Mouse (Mus musculus): ENCODE measurements around the gene Gripap1. TPM values are rescaled to one million over a fixed set of nuclear protein-coding genes. Genes with fewer than 3 reads are reported as not detected.
A peak's percentile ranks its signal among the peaks of the same experiment; 100 is the strongest.
"Not testable (repeated sequence)": the region's sequence is repeated elsewhere in the genome, so short reads cannot be mapped to it uniquely, and the experiment has no call there.

Gripap1 gene
- polyA plus RNA-seq, 1 experiment from 2014 or later, result 47.5 TPM

- Histone ChIP-seq H3K4me2 (replicated peaks; ENCODE audit: low read depth, low read length) (no peak overlapping the region), H3K4me3 (ENCODE audit: low read length) (no peak overlapping the region), H3K9ac (replicated peaks; ENCODE audit: low read length) (no peak overlapping the region), H3K27ac (ENCODE audit: low read length) (no peak overlapping the region), H3K36me3 (ENCODE audit: insufficient read depth, low read length) (0 out of 2 replicates have a peak, but pooled peaks cover 7% of the 10 kb centered on the region), H3K9me3 (ENCODE audit: low read length) (no peaks in the 10 kb centered on the region), H3K27me3 (ENCODE audit: insufficient read depth, low read length) (no peaks in the 10 kb centered on the region), H3K4me1 (ENCODE audit: insufficient read depth, low read length) (no peaks in the 10 kb centered on the region)
- WGBS, result 77% methylated on average over 7 of the region's 7 CpGs
- ATAC-seq (ENCODE audit: low FRiP score, low TSS enrichment), result no peak
These were observed 10.9 kb upstream of the Gripap1 start for GRCm38 (mm10) chrX:7778450-7779244.

DNA sequence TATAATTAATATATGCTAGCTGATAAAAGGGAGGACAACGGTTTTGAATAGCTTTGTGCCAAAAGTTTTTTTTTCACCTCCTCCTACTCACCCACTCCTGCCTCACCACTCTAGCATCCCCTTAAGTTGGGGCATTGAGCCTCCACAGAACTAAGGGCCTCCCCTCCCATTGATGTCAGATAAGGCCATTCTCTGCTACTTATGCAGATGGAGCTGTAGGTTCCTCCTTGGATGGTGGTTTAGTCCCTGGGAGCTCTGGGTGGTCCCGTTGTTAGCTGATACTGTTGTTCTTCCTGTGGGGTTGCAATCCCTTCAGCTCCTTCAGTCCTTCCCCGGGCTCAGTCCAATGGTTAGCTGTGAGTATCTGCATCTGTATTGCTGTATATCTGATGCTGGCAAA lies 10.3 kb upstream of the Gripap1 start:
- H3K4me1 ChIP-seq (ENCODE audit: insufficient read depth, low read length), result no peaks in the 10 kb centered on the region
- no peak for ATAC-seq (ENCODE audit: low FRiP score, low TSS enrichment)
- H3K4me2 ChIP-seq (replicated peaks; ENCODE audit: low read depth, low read length), result no peak overlapping the region
- no peak overlapping the region for H3K9ac ChIP-seq (replicated peaks; ENCODE audit: low read length)
- no peaks in the 10 kb centered on the region for H3K9me3 ChIP-seq (ENCODE audit: low read length)
- WGBS, result 20% methylated on average over 3 of the region's 3 CpGs
- H3K27me3 ChIP-seq (ENCODE audit: insufficient read depth, low read length), result no peaks in the 10 kb centered on the region
- H3K27ac ChIP-seq (ENCODE audit: low read length), result no peak overlapping the region
- H3K4me3 ChIP-seq (ENCODE audit: low read length), result no peak overlapping the region
- 0 out of 2 replicates have a peak, but pooled peaks cover under 1% of the 10 kb centered on the region for H3K36me3 ChIP-seq (ENCODE audit: insufficient read depth, low read length)

DNA sequence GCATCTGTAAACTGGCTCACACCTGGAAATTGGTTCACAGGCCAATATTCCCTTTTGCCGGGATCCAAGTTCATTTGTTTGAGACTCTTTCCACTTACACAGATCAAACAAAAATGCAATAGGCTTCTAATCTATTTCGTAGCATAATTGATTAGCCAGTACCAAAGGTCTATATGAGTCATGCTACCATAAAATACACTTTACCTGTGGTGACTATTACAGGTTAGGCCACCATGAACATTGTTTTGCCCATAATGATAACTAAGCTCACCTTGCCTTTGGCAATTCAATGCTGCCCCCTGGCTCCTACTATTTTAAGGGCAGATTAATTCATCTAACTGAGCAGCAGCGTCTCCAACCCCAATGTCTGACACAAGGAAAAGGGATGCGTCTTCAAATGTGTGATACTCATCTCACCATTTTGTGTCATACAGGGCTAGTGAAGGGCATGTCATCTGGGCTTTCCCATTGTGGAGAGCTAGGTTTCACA lies 6.9 kb upstream of the Gripap1 start:
- Histone ChIP-seq H3K9me3 (ENCODE audit: low read length) (no peaks in the 10 kb centered on the region), H3K9ac (replicated peaks; ENCODE audit: low read length) (no peak overlapping the region), H3K4me1 (ENCODE audit: insufficient read depth, low read length) (no peaks in the 10 kb centered on the region), H3K27ac (ENCODE audit: low read length) (no peak overlapping the region), H3K27me3 (ENCODE audit: insufficient read depth, low read length) (no peaks in the 10 kb centered on the region), H3K36me3 (ENCODE audit: insufficient read depth, low read length) (no peaks in the 10 kb centered on the region), H3K4me3 (ENCODE audit: low read length) (no peak overlapping the region), H3K4me2 (replicated peaks; ENCODE audit: low read depth, low read length) (no peak overlapping the region)
- no peak for ATAC-seq (ENCODE audit: low FRiP score, low TSS enrichment)
- WGBS, result 72% methylated on average over 4 of the region's 4 CpGs

- WGBS, result 32% methylated on average over 5 of the region's 5 CpGs
- Histone ChIP-seq H3K9ac (replicated peaks; ENCODE audit: low read length) (peak overlapping the region; percentile 69), H3K27ac (ENCODE audit: low read length) (no peak overlapping the region), H3K4me3 (ENCODE audit: low read length) (peak overlapping the region; percentile 59), H3K9me3 (ENCODE audit: low read length) (no peaks in the 10 kb centered on the region), H3K27me3 (ENCODE audit: insufficient read depth, low read length) (no peaks in the 10 kb centered on the region), H3K4me1 (ENCODE audit: insufficient read depth, low read length) (no peaks in the 10 kb centered on the region), H3K4me2 (replicated peaks; ENCODE audit: low read depth, low read length) (peak overlapping the region; percentile 67), H3K36me3 (ENCODE audit: insufficient read depth, low read length) (no peaks in the 10 kb centered on the region)
- peak; percentile 31; the same call in 1 of the 2 replicates for ATAC-seq (ENCODE audit: low FRiP score, low TSS enrichment)
These were observed 744 bp downstream of the Gripap1 start for GRCm38 (mm10) chrX:7790309-7790708.

DNA sequence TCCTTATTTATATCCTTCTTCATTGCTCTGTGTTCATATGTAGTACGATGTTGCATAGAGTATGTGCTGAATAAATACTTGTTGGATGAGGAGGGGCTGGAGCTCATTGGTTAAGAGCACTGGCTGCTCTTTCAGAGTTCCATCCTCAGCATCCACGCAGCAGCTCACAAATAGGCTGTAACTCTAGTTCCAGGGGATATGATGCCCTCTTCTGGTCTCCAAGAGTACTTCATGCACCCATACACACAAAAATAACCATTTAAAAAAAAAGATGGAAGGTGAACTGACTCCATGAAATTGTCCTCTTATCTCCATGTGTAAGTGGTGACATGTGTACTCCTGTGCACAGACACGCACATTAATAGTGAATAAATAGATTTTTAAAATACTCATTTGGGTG lies 3.8 kb downstream of the Gripap1 start:
- Histone ChIP-seq H3K4me1 (ENCODE audit: insufficient read depth, low read length) (no peaks in the 10 kb centered on the region), H3K27ac (ENCODE audit: low read length) (no peak overlapping the region), H3K9me3 (ENCODE audit: low read length) (no peaks in the 10 kb centered on the region), H3K4me2 (replicated peaks; ENCODE audit: low read depth, low read length) (no peak overlapping the region), H3K36me3 (ENCODE audit: insufficient read depth, low read length) (0 out of 2 replicates have a peak, but pooled peaks cover 5% of the 10 kb centered on the region), H3K9ac (replicated peaks; ENCODE audit: low read length) (no peak overlapping the region), H3K4me3 (ENCODE audit: low read length) (no peak overlapping the region), H3K27me3 (ENCODE audit: insufficient read depth, low read length) (no peaks in the 10 kb centered on the region)
- 48% methylated on average over 3 of the region's 3 CpGs for WGBS
- no peak for ATAC-seq (ENCODE audit: low FRiP score, low TSS enrichment)

DNA sequence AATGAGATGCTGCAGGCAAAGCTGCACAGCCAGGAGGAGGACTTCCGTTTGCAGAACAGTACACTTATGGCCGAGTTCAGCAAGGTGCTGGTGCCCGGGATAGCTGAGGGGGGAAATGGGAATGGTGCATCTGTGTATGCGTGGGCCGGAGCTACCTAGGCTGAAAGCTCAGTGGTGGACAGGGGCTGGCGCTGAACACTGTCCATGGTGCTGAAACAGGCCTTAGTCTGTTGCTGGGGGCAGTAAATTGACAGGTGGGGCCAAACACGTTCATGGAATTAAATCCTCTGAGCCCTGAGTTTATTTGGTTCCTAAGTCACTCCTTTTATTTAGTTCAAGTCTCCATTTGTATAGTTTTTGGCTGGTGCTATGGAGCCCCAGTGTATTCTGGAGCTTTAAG lies 5.5 kb downstream of the Gripap1 start:
- H3K36me3 ChIP-seq (ENCODE audit: insufficient read depth, low read length), result 0 out of 2 replicates have a peak, but pooled peaks cover 10% of the 10 kb centered on the region
- 27% methylated on average over 7 of the region's 7 CpGs for WGBS
- no peaks in the 10 kb centered on the region for H3K4me1 ChIP-seq (ENCODE audit: insufficient read depth, low read length)
- H3K27me3 ChIP-seq (ENCODE audit: insufficient read depth, low read length), result no peaks in the 10 kb centered on the region
- H3K9me3 ChIP-seq (ENCODE audit: low read length), result no peaks in the 10 kb centered on the region
- ATAC-seq (ENCODE audit: low FRiP score, low TSS enrichment), result no peak
- no peak overlapping the region for H3K9ac ChIP-seq (replicated peaks; ENCODE audit: low read length)
- no peak overlapping the region for H3K4me3 ChIP-seq (ENCODE audit: low read length)
- no peak overlapping the region for H3K27ac ChIP-seq (ENCODE audit: low read length)
- no peak overlapping the region for H3K4me2 ChIP-seq (replicated peaks; ENCODE audit: low read depth, low read length)

- ATAC-seq (ENCODE audit: low FRiP score, low TSS enrichment), result 0 out of 2 replicates have a peak, but pooled peaks have one; percentile 35
- Histone ChIP-seq H3K36me3 (ENCODE audit: insufficient read depth, low read length) (0 out of 2 replicates have a peak, but pooled peaks cover 13% of the 10 kb centered on the region), H3K4me3 (ENCODE audit: low read length) (no peak overlapping the region), H3K27ac (ENCODE audit: low read length) (no peak overlapping the region), H3K4me1 (ENCODE audit: insufficient read depth, low read length) (no peaks in the 10 kb centered on the region), H3K9me3 (ENCODE audit: low read length) (no peaks in the 10 kb centered on the region), H3K27me3 (ENCODE audit: insufficient read depth, low read length) (no peaks in the 10 kb centered on the region), H3K4me2 (replicated peaks; ENCODE audit: low read depth, low read length) (no peak overlapping the region), H3K9ac (replicated peaks; ENCODE audit: low read length) (no peak overlapping the region)
- WGBS, result 73% methylated on average over 3 of the region's 3 CpGs
These were observed 7.8 kb downstream of the Gripap1 start for GRCm38 (mm10) chrX:7797327-7797726.

- not testable (repeated sequence) for H3K27ac ChIP-seq (ENCODE audit: low read length); H3K4me1 ChIP-seq (ENCODE audit: insufficient read depth, low read length); H3K4me2 ChIP-seq (replicated peaks; ENCODE audit: low read depth, low read length); H3K4me3 ChIP-seq (ENCODE audit: low read length); ATAC-seq (ENCODE audit: low FRiP score, low TSS enrichment); H3K9me3 ChIP-seq (ENCODE audit: low read length); H3K27me3 ChIP-seq (ENCODE audit: insufficient read depth, low read length); H3K9ac ChIP-seq (replicated peaks; ENCODE audit: low read length)
- 85% methylated on average over 2 of the region's 2 CpGs for WGBS
- H3K36me3 ChIP-seq (ENCODE audit: insufficient read depth, low read length), result peaks cover 17% of the 10 kb centered on the region; the same call in 1 of the 2 replicates
These were observed 12.6 kb downstream of the Gripap1 start for GRCm38 (mm10) chrX:7802157-7802556.

DNA sequence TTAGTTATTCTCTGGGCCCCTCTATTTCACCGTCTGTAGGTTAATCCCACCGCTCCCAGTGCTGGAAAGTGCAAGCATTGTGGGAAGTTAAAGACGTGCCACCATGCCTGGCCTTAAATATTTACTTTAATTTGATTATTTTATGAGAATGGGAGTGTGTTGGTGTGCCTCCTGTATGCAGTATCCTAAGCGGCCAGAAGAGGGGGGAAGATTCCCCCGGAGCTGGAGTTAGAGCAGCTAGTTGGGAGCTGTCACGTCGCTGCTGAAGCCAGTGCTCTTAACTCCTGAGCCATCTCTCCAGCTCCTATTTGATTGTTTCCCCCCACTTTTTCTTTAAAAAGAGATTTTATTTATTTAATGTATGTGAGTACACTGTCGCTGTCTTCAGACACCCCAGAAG lies 25.5 kb downstream of the Gripap1 start:
- not testable (repeated sequence) for H3K4me3 ChIP-seq (ENCODE audit: low read length); H3K4me2 ChIP-seq (replicated peaks; ENCODE audit: low read depth, low read length); H3K9me3 ChIP-seq (ENCODE audit: low read length); H3K27me3 ChIP-seq (ENCODE audit: insufficient read depth, low read length); H3K4me1 ChIP-seq (ENCODE audit: insufficient read depth, low read length); H3K9ac ChIP-seq (replicated peaks; ENCODE audit: low read length); ATAC-seq (ENCODE audit: low FRiP score, low TSS enrichment); H3K27ac ChIP-seq (ENCODE audit: low read length); H3K36me3 ChIP-seq (ENCODE audit: insufficient read depth, low read length)
- 54% methylated on average over 8 of the region's 8 CpGs for WGBS
